Comparison of ENCODE assay signal across 8 mouse cellular contexts in the genomic region with DNA sequence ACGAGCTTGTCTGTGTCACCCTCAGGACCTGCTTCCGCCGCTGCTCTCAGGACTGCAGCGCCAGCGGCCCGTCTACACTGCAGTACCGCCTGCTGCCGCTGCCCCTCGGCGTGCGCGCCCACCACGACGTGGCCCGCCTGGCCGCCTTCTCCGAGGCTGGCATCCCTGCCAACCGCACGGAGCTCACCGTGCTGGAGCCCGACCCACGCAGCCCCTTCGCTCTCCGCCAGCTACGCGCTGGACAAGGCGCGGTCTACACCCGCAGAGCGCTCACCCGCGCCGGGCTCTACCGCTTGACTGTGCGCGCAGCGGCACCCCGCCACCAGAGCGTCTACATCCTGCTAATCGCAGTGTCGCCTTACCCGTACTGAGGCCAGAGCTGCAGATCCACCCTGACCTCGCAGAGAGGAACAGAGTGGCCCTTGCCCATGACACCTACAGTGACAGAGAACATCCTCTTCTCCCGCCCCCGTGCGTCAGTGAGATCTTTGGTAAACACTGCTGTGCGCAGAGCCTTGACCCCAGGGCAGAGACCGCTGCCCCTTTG. TPM values are rescaled to one million over a fixed set of nuclear protein-coding genes. Genes with fewer than 3 reads are reported as not detected.
DNase-seq lines count a peak whose midpoint lies in the region; ATAC-seq and TF ChIP-seq lines count a peak whose summit lies in the region.

No protein-coding gene starts in this region.

- no peak for ATAC-seq in limb, embryonic 11.5 days (ENCODE audit: insufficient number of reproducible peaks, low FRiP score, low TSS enrichment, low read depth)
- ATAC-seq in midbrain, embryonic 12.5 days (ENCODE audit: low FRiP score, low read depth) = 0 out of 2 replicates have a peak, but pooled peaks have one; percentile 38
- peak; percentile 34 for ATAC-seq in stomach, postnatal 0 days (ENCODE audit: low FRiP score, low TSS enrichment)

- peak; percentile 72 for TF ChIP-seq CTCF in stomach, postnatal 0 days (IDR thresholded peaks at IDR 0.05; ENCODE audit: low read depth)

- no peaks in the 10 kb centered on the region for H3K4me1 ChIP-seq in brown adipose tissue, adult 24 weeks (ENCODE audit: control insufficient read depth, insufficient read depth, insufficient read length, low read length)
- H3K4me1 ChIP-seq in hindbrain, embryonic 10.5 days (replicated peaks) = peaks cover 38% of the 10 kb centered on the region
- H3K4me1 ChIP-seq in limb, embryonic 11.5 days (ENCODE audit: control insufficient read depth, insufficient read depth, low read length) = peaks cover 11% of the 10 kb centered on the region
- H3K4me1 ChIP-seq in midbrain, embryonic 12.5 days = peaks cover 8% of the 10 kb centered on the region
- H3K4me1 ChIP-seq in stomach, postnatal 0 days (replicated peaks; ENCODE audit: control insufficient read depth, insufficient read depth) = peaks cover 2% of the 10 kb centered on the region; the same call in 1 of the 2 replicates

- peaks cover 99% of the 10 kb centered on the region for H3K27me3 ChIP-seq in hindbrain, embryonic 10.5 days (ENCODE audit: insufficient read depth, poor library complexity, severe bottlenecking)
- peaks cover 23% of the 10 kb centered on the region for H3K27me3 ChIP-seq in limb, embryonic 11.5 days (ENCODE audit: control insufficient read depth, insufficient read depth, low read length)
- H3K27me3 ChIP-seq in midbrain, embryonic 12.5 days = peaks cover 83% of the 10 kb centered on the region
- H3K27me3 ChIP-seq in stomach, postnatal 0 days (ENCODE audit: control insufficient read depth, insufficient read depth, low read length) = no peaks in the 10 kb centered on the region

- H3K27ac ChIP-seq in brown adipose tissue, adult 24 weeks (replicated peaks; ENCODE audit: low read depth, low read length) = no peak overlapping the region
- peak overlapping the region; percentile 46; the same call in 1 of the 2 replicates for H3K27ac ChIP-seq in hindbrain, embryonic 10.5 days
- H3K27ac ChIP-seq in limb, embryonic 11.5 days (replicated peaks; ENCODE audit: low read depth, low read length) = no peak overlapping the region
- H3K27ac ChIP-seq in midbrain, embryonic 12.5 days (replicated peaks) = no peak overlapping the region
- H3K27ac ChIP-seq in stomach, postnatal 0 days (replicated peaks) = peak overlapping the region; percentile 70

- peak overlapping the region; percentile 22; the same call in 1 of the 2 replicates for H3K4me3 ChIP-seq in brown adipose tissue, adult 24 weeks (ENCODE audit: insufficient read depth, low read depth, low read length)
- H3K4me3 ChIP-seq in hindbrain, embryonic 10.5 days = peak overlapping the region; percentile 51
- H3K4me3 ChIP-seq in limb, embryonic 11.5 days (ENCODE audit: low read depth, low read length) = peak overlapping the region; percentile 37
- peak overlapping the region; percentile 41 for H3K4me3 ChIP-seq in midbrain, embryonic 12.5 days
- H3K4me3 ChIP-seq in stomach, postnatal 0 days (ENCODE audit: low read depth, low read length) = peak overlapping the region; percentile 33

- no peaks in the 10 kb centered on the region for H3K9me3 ChIP-seq in hindbrain, embryonic 10.5 days
- no peaks in the 10 kb centered on the region for H3K9me3 ChIP-seq in limb, embryonic 11.5 days (ENCODE audit: control insufficient read depth, low read length)
- H3K9me3 ChIP-seq in midbrain, embryonic 12.5 days = no peaks in the 10 kb centered on the region
- no peaks in the 10 kb centered on the region for H3K9me3 ChIP-seq in stomach, postnatal 0 days (ENCODE audit: control insufficient read depth, low read length)

- under 1% methylated on average over 48 of the region's 48 CpGs for WGBS in hindbrain, embryonic 10.5 days
- 1% methylated on average over 48 of the region's 48 CpGs for WGBS in limb, embryonic 11.5 days
- 1% methylated on average over 48 of the region's 48 CpGs for whole genome bisulfite sequencing in midbrain, embryonic 12.5 days
- WGBS in stomach, postnatal 0 days = 3% methylated on average over 48 of the region's 48 CpGs

- TF ChIP-seq EP300 in stomach, postnatal 0 days (optimal IDR thresholded peaks at IDR 0.05) = no peak

- H3K4me2 ChIP-seq in limb, embryonic 11.5 days (ENCODE audit: low read depth, severe bottlenecking) = peak overlapping the region; percentile 84
- H3K4me2 ChIP-seq in midbrain, embryonic 12.5 days (replicated peaks) = peak overlapping the region; percentile 72
- peak overlapping the region; percentile 60 for H3K4me2 ChIP-seq in stomach, postnatal 0 days (replicated peaks; ENCODE audit: low read depth)

- intact Hi-C loops in left cerebral cortex, postnatal 14 days (cut with DNase I) = no loop called here

- peak; percentile 36 to 43 for DNase-seq in left cerebral cortex, postnatal 14 days (ENCODE audit: low spot score in 2 of 2)
- DNase-seq in left cerebral cortex, adult 9 months (ENCODE audit: low spot score in 2 of 2) = no peak
- peak; percentile 66 for DNase-seq in hindbrain, embryonic 10.5 days (ENCODE audit: low spot score)
- peak; percentile 72 for DNase-seq in limb, embryonic 11.5 days (ENCODE audit: low spot score)
- DNase-seq in stomach, postnatal 0 days (ENCODE audit: low spot score) = peak; percentile 67
- no peak for DNase-seq in gastrocnemius, adult 18-20 months (ENCODE audit: low spot score)

- peak overlapping the region; percentile 55 for H3K9ac ChIP-seq in limb, embryonic 11.5 days (ENCODE audit: low read length)
- peak overlapping the region; percentile 51 for H3K9ac ChIP-seq in midbrain, embryonic 12.5 days (replicated peaks)
- H3K9ac ChIP-seq in stomach, postnatal 0 days (ENCODE audit: low read length) = peak overlapping the region; percentile 59

- no peaks in the 10 kb centered on the region for H3K36me3 ChIP-seq in hindbrain, embryonic 10.5 days
- H3K36me3 ChIP-seq in limb, embryonic 11.5 days (ENCODE audit: control insufficient read depth, insufficient read depth, low read length) = no peaks in the 10 kb centered on the region
- no peaks in the 10 kb centered on the region for H3K36me3 ChIP-seq in midbrain, embryonic 12.5 days
- no peaks in the 10 kb centered on the region for H3K36me3 ChIP-seq in stomach, postnatal 0 days (ENCODE audit: control insufficient read depth, insufficient read depth, low read length)

RNA-seq across cellular contexts. Expression of gene Ass1, which starts 9.9 kb away (rescaled TPM):
- total RNA-seq in left cerebral cortex, postnatal 14 days (2021) = 10 to 100 TPM in 1 of 2 experiments, 1 to 10 TPM in 1; 8.5 to 14.6 TPM
- 2.5 and 5.3 TPM in 2 replicates for polyA plus RNA-seq in brown adipose tissue, adult 24 weeks (2012; ENCODE audit: insufficient read depth, insufficient read length, missing spikeins)
- 11.8 and 15.0 TPM in 2 replicates for polyA plus RNA-seq in hindbrain, embryonic 10.5 days (2016; fragmentation: Nextera tagmentation; extraction: Ambion mirVana)
- 5.5 and 5.8 TPM in 2 replicates for polyA plus RNA-seq in limb, embryonic 11.5 days (2014; fragmentation: Nextera tagmentation; extraction: Ambion mirVana)
- 11.1 and 12.2 TPM in 2 replicates for polyA plus RNA-seq in midbrain, embryonic 12.5 days (2016; fragmentation: Nextera tagmentation; extraction: Ambion mirVana)
- 34.3 and 35.4 TPM in 2 replicates for polyA plus RNA-seq in stomach, postnatal 0 days (2015; fragmentation: Nextera tagmentation; extraction: Ambion mirVana)
- total RNA-seq in gastrocnemius, adult 18-20 months (2021) = 1 to 10 TPM; 2.4 to 5.9 TPM

Comparison
In these comparisons a context has a peak if more than half of its experiments do, and no peak if none do; other contexts are left out.
1. DNase-seq: peak in left cerebral cortex, postnatal 14 days (2 of 2), hindbrain, embryonic 10.5 days (single experiment), limb, embryonic 11.5 days (single experiment) and stomach, postnatal 0 days (single experiment); none in left cerebral cortex, adult 9 months (0 of 2) and gastrocnemius, adult 18-20 months (single experiment).
2. H3K27ac ChIP-seq: peak in hindbrain, embryonic 10.5 days (single experiment) and stomach, postnatal 0 days (single experiment); none in brown adipose tissue, adult 24 weeks (single experiment), limb, embryonic 11.5 days (single experiment) and midbrain, embryonic 12.5 days (single experiment).
3. Peak in every context shown above with its lines, with median percentiles within 50 percentile points of each other: H3K4me3 ChIP-seq, H3K4me2 ChIP-seq and H3K9ac ChIP-seq.